Mouse (Mus musculus): ENCODE data around the gene Cdkal1. TPM values are rescaled to one million over a fixed set of nuclear protein-coding genes. Genes with fewer than 3 reads are reported as not detected.

Gene Cdkal1
- 55.3 TPM for polyA plus RNA-seq (2017; shearing (Covaris generic))

DNA sequence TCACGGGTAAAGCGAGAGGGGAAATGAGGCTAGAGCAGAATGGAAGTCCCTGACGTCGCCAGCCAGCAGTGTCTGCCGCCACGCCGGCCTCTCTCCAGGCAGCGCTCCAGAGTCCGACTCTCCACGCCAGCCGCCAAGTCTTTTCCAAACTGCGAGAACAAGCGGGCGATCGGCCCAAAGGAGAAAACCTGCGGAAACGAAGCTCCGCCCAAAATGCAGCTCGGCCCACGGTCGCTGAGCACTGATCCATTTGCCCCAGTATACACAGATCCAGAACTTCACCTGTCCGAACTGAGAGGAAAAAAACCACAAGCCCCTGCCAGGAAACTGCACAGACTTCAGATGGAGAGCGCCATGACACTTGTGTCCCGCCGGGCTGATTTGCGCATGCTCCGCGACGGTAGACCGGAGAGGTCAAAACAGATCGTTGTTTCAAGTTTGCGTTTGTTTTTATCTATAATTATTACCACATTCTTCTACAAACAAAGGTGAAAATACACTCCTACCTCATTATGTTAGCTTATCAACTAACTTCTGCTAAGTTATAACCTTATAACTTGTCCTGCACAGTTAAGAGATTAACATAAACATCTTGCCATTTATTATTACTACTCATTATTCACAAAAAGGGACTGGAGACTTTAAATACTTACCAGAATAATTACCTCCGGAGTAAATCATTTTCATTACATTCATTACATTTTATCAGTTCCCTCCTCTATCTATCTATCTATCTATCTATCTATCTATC lies at the start of gene Cdkal1:
TSS of gene Cdkal1 (minus strand) at position 394 of the 751 bp plus-strand sequence.

Other genes starting within 250 kb of the Cdkal1 start
- 5.1 TPM for gene E2f3, start 130.4 kb upstream of the Cdkal1 start, polyA plus RNA-seq (2017; shearing (Covaris generic))

Measured in activated CD4-positive, CD25-positive, alpha-beta regulatory T cell, adult 9 weeks (primary cell).